In genomic region chr5:115009961-115010360, GRCm38 (mm10) we compare ENCODE assay signal across 10 mouse cellular contexts. TPM values are rescaled to one million over a fixed set of nuclear protein-coding genes. Genes with fewer than 3 reads are reported as not detected.
DNase-seq lines count a peak whose midpoint lies in the region; ATAC-seq lines count a peak whose summit lies in the region.
"Had no signal": no experiment of that assay in that cellular context is flagged by ENCODE, and none has a peak within 500 bp of the region (broad histone marks: within the 10 kb centered on the region; RNA-seq: fewer than 3 reads in every experiment).

No protein-coding gene starts in this region.

- H3K9ac ChIP-seq in hindbrain, embryonic 11.5 days (ENCODE audit: low read depth, low read length): no peak overlapping the region
- H3K9ac ChIP-seq in hindbrain, embryonic 14.5 days: peak overlapping the region; percentile 92
- H3K9ac ChIP-seq in midbrain, embryonic 12.5 days (replicated peaks): no peak overlapping the region

- H3K4me1 ChIP-seq in hindbrain, embryonic 10.5 days (replicated peaks): peaks cover 35% of the 10 kb centered on the region
- peaks cover 9% of the 10 kb centered on the region for H3K4me1 ChIP-seq in hindbrain, embryonic 11.5 days (replicated peaks; ENCODE audit: control insufficient read depth, insufficient read depth, low read length)
- peaks cover 26% of the 10 kb centered on the region for H3K4me1 ChIP-seq in hindbrain, embryonic 14.5 days (replicated peaks; ENCODE audit: control insufficient read depth, insufficient read depth, low read length)
- H3K4me1 ChIP-seq in midbrain, embryonic 12.5 days: peaks cover 28% of the 10 kb centered on the region

- H3K9me3 ChIP-seq in hindbrain, embryonic 10.5 days: no peaks in the 10 kb centered on the region
- H3K9me3 ChIP-seq in hindbrain, embryonic 11.5 days (ENCODE audit: control insufficient read depth, low read length): no peaks in the 10 kb centered on the region
- no peaks in the 10 kb centered on the region for H3K9me3 ChIP-seq in hindbrain, embryonic 14.5 days (ENCODE audit: control insufficient read depth, low read length)
- H3K9me3 ChIP-seq in midbrain, embryonic 12.5 days: no peaks in the 10 kb centered on the region

- H3K36me3 ChIP-seq in hindbrain, embryonic 10.5 days: no peaks in the 10 kb centered on the region
- no peaks in the 10 kb centered on the region for H3K36me3 ChIP-seq in hindbrain, embryonic 11.5 days (ENCODE audit: control insufficient read depth, insufficient read depth, low read length)
- no peaks in the 10 kb centered on the region for H3K36me3 ChIP-seq in hindbrain, embryonic 14.5 days (replicated peaks; ENCODE audit: control insufficient read depth, insufficient read depth)
- no peaks in the 10 kb centered on the region for H3K36me3 ChIP-seq in midbrain, embryonic 12.5 days

- no peak for DNase-seq in hindbrain, embryonic 10.5 days (ENCODE audit: low spot score)
- DNase-seq in hindbrain, embryonic 11.5 days (ENCODE audit: low spot score): no peak
- DNase-seq in ZHBTc4 (ENCODE audit: low read depth, low spot score): peak; percentile 60
- no peak for DNase-seq in hindbrain, embryonic 14.5 days (ENCODE audit: low spot score)
- DNase-seq in frontal cortex, postnatal 14 days (ENCODE audit: low spot score in 2 of 2): no peak
- DNase-seq in layer of hippocampus, postnatal 10 days (ENCODE audit: low spot score in 2 of 2): no peak
- no peak for DNase-seq in left cerebral cortex, adult 8-10 months (ENCODE audit: low spot score in 2 of 2)
- DNase-seq: kidney, postnatal 10 days had no signal

- no peak overlapping the region for H3K27ac ChIP-seq in hindbrain, embryonic 10.5 days
- no peak overlapping the region for H3K27ac ChIP-seq in hindbrain, embryonic 11.5 days (ENCODE audit: low read depth, low read length)
- peak overlapping the region; percentile 91 for H3K27ac ChIP-seq in hindbrain, embryonic 14.5 days
- no peak overlapping the region for H3K27ac ChIP-seq in midbrain, embryonic 12.5 days (replicated peaks)

- H3K4me3 ChIP-seq in hindbrain, embryonic 10.5 days: peak overlapping the region; percentile 100
- no peak overlapping the region; the same call in 1 of the 2 replicates for H3K4me3 ChIP-seq in hindbrain, embryonic 11.5 days (ENCODE audit: low read depth, low read length)
- peak overlapping the region; percentile 78 for H3K4me3 ChIP-seq in hindbrain, embryonic 14.5 days (replicated peaks; ENCODE audit: low read length)
- no peak overlapping the region for H3K4me3 ChIP-seq in midbrain, embryonic 12.5 days

- no peaks in the 10 kb centered on the region for H3K27me3 ChIP-seq in hindbrain, embryonic 10.5 days (ENCODE audit: insufficient read depth, poor library complexity, severe bottlenecking)
- no peaks in the 10 kb centered on the region for H3K27me3 ChIP-seq in hindbrain, embryonic 11.5 days (ENCODE audit: control insufficient read depth, insufficient read depth, low read length)
- no peaks in the 10 kb centered on the region for H3K27me3 ChIP-seq in hindbrain, embryonic 14.5 days (ENCODE audit: control insufficient read depth, insufficient read depth, low read length)
- H3K27me3 ChIP-seq in midbrain, embryonic 12.5 days: no peaks in the 10 kb centered on the region

- 66% methylated on average over 3 of the region's 3 CpGs for WGBS in hindbrain, embryonic 10.5 days
- WGBS in hindbrain, embryonic 11.5 days: 65% methylated on average over 3 of the region's 3 CpGs
- 56% methylated on average over 3 of the region's 3 CpGs for WGBS in hindbrain, embryonic 14.5 days
- WGBS in midbrain, embryonic 12.5 days: 61% methylated on average over 3 of the region's 3 CpGs

- no peak overlapping the region; the same call in 1 of the 2 replicates for H3K4me2 ChIP-seq in hindbrain, embryonic 11.5 days (replicated peaks; ENCODE audit: low read depth, low read length)
- peak overlapping the region; percentile 57 for H3K4me2 ChIP-seq in hindbrain, embryonic 14.5 days (replicated peaks)
- peak overlapping the region; percentile 97 for H3K4me2 ChIP-seq in midbrain, embryonic 12.5 days (replicated peaks)

- ATAC-seq in hindbrain, embryonic 11.5 days (ENCODE audit: low FRiP score): no peak
- no peak for ATAC-seq in hindbrain, embryonic 14.5 days (ENCODE audit: low FRiP score)
- ATAC-seq in midbrain, embryonic 12.5 days (ENCODE audit: low FRiP score, low read depth): no peak

RNA-seq across cellular contexts. Expression of gene Sppl3, which starts 1.0 kb away (rescaled TPM):
- polyA plus RNA-seq in hindbrain, embryonic 10.5 days (2016; fragmentation: Nextera tagmentation; extraction: Ambion mirVana): 11.2 TPM in 2 replicates
- polyA plus RNA-seq in hindbrain, embryonic 11.5 days (2014; fragmentation: Nextera tagmentation; extraction: Ambion mirVana): 21.0 and 22.4 TPM in 2 replicates
- 30.1 and 31.5 TPM in 2 replicates for polyA plus RNA-seq in hindbrain, embryonic 14.5 days (2014; fragmentation: Nextera tagmentation; extraction: Ambion mirVana)
- polyA plus RNA-seq in midbrain, embryonic 12.5 days (2016; fragmentation: Nextera tagmentation; extraction: Ambion mirVana): 16.6 and 17.0 TPM in 2 replicates
- total RNA-seq in layer of hippocampus, postnatal 10 days (2021): 100 to 1,000 TPM in 1 of 2 experiments, 10 to 100 TPM in 1; 97.4 to 104 TPM
- total RNA-seq in left cerebral cortex, adult 8-10 months (2022): 10 to 100 TPM; 83.7 to 90.3 (median 85.0) TPM

RNA-seq across cellular contexts. Expression of gene Hnf1a, which starts 39.1 kb away (rescaled TPM):
- polyA plus RNA-seq in hindbrain, embryonic 10.5 days (2016; fragmentation: Nextera tagmentation; extraction: Ambion mirVana): 0.05 TPM in 1 of 2 replicates, not detected in the other
- 0.04 TPM in 1 of 2 replicates, not detected in the other for polyA plus RNA-seq in hindbrain, embryonic 11.5 days (2014; fragmentation: Nextera tagmentation; extraction: Ambion mirVana)
- 0.07 TPM in 1 of 2 replicates, not detected in the other for polyA plus RNA-seq in hindbrain, embryonic 14.5 days (2014; fragmentation: Nextera tagmentation; extraction: Ambion mirVana)
- 0.05 and 0.07 TPM in 2 replicates for polyA plus RNA-seq in midbrain, embryonic 12.5 days (2016; fragmentation: Nextera tagmentation; extraction: Ambion mirVana)
- not detected for total RNA-seq in layer of hippocampus, postnatal 10 days (2021)
- not detected for total RNA-seq in left cerebral cortex, adult 8-10 months (2022)
- polyA plus RNA-seq: neural tube, embryonic 11.5 days had no signal

Comparison
In these comparisons a context has a peak if more than half of its experiments do, and no peak if none do; other contexts are left out.
1. H3K4me3 ChIP-seq: peak in hindbrain, embryonic 10.5 days (single experiment) and hindbrain, embryonic 14.5 days (single experiment); none in hindbrain, embryonic 11.5 days (single experiment) and midbrain, embryonic 12.5 days (single experiment).